Mouse (Mus musculus): Measurements from ENCODE around the gene Slitrk6.

The Slitrk6 gene

DNA sequence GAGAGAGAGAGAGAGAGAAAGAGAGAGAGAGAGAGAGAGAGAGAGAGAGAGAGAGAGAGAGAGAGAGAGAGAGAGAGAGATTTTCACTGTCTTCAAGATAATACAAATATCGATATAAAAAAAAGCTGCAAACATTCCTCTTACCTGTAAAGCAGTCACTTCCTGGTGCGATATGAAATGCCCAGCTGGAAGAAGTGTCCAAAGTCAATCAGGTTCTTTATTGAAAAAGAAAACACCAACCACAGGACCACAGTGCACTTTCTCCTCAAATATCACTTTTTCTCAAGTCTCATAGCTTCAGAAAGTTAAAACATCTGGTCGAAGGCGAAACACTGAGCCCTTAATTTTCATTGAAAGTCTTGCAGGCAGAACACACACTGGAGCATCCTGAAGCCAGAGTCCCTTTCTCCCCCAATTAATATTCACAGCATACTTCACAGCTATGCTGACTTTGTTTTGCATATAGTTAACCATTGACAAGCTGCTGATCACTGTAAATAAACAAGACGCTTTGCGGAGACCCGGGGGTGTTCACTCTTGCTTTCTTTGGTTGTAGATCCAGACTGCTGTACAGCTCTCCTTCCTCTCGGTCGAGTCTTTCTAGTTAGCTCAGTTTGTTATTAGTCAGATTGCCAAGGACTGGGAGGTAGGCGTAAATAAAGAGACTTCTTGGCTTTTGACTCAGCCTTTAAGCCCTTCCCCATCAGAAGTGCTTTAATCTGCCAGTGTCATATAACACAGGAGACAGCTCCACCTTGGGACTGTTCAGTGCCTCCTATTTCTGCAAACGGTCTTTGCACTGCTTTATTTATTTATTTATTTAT is at the start of gene Slitrk6:
Gene Slitrk6, minus strand, starts transcription at position 666 of the 824 bp plus-strand sequence.
- peak; percentile 54 for DNase-seq (ENCODE audit: low spot score)

DNA sequence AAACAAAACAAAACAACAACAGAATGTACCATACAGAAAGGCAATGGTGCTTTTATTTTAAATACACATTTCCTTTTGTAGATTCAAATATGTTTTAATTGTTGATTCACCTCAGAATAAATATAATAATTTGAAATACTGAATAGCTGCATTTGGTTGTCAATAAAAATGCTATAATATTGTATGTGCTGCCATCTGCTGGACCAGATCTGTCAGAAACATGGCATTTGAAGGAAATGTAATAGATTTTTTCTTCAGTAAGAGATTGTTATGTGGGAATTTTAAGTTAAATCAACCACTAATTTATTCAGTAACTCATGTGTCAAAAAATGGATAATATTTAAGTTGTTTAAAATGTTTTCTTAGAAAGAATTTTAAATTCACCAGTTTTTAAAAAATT is 22.6 kb upstream of the Slitrk6 start:
- DNase-seq (ENCODE audit: low spot score): peak; percentile 12

DNA sequence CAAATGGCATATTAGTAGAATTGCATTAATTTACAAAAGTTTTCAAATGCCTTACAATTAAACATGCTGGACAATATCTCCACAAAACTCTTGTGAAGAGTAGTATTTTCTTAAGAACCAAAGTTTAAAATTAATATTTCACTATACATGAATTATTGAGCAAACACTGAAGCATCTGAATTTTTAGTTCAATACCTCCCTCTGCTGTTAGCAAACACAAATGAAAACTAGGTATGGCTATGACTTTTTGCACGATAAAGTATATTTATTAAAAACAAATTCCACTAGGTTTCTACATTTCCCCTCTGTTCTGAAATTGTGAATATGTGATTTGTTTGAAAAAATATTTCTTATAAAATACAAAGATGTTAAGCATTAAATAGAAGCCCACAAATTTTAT is 15.7 kb upstream of the Slitrk6 start:
- DNase-seq (ENCODE audit: low spot score): no peak

DNA sequence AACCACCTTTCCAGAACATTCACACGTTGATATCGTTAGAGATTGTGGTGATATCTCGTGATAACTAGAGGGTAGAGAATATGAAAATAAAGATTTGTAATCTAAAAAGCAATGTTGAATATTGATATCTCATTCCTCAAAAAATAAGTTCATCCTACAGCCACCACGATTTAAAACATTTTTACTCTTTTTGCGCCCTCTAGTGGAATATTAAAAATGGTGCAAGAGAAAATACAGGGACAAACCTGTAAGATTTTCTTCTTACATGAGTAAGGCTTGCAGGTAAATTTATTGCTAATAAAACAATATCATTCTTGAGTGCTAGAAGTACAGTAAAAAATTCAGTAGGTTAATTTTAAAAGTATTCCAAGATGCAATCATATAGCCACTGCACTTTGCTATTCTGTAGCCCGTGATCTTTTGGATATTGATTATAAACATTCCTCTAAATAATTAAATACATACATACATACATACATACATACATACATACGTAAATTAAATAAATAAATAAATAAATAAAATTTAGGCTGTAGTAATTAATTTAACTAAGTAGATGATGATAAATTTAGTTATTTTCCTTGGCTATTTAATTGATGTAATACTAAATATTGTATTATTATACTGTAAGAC is 7.8 kb upstream of the Slitrk6 start:
- no peak for DNase-seq (ENCODE audit: low spot score)

DNA sequence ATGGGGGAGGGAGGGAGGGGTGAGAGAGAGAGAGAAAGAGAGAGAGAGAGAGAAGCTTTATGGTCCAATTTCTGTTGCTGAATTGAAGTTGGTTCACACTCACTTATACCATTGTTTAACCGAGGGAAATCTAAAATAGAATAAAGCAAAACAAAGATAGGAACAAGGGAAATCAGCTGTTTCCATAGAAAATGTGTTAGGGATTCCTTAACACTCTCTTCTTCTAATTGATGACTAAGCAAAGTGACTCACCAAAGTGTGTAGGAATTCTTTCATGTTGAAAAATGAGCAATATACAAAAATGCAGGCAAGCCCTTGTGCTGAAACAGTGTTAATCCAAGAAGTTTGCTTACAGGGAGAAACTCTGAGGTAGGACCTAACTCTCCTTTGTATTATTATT is 6.0 kb upstream of the Slitrk6 start:
- DNase-seq (ENCODE audit: low spot score): no peak

DNA sequence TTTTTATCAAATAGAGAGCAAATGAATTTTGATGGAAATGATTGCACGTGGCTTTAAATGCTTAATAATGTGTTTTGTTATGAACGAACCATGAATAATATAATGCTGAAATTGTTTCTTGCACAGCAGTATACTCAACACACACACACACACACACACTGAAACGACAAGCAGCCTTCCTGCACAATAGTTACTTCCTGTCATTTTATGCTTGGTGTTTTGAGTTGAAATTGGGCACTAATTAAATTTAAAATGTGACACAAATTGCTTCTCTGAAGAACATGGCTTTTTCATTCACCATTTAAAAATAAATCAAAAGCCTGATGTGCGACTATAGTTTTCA is 330 bp upstream of the Slitrk6 start:
- DNase-seq (ENCODE audit: low spot score): no peak

DNA sequence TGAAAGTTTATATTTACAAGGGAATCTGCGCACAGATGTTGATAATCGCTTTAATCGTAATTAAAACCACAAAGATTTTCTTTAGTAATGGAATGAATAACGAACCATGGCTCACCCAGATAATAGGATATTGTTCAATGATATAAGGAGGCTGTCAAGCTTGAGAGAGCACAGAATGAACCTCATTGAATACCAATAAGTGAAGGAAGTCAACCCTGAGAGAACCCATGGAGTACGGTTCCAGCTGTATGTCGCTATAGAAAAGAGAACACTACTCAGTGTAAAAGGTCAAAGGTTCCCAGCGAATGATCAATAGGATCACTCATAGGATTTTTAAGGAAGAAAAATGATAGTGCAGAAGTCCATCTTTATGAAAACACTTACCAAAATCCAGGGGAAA is 15.1 kb downstream of the Slitrk6 start:
- DNase-seq (ENCODE audit: low spot score): peak; percentile 67

DNA sequence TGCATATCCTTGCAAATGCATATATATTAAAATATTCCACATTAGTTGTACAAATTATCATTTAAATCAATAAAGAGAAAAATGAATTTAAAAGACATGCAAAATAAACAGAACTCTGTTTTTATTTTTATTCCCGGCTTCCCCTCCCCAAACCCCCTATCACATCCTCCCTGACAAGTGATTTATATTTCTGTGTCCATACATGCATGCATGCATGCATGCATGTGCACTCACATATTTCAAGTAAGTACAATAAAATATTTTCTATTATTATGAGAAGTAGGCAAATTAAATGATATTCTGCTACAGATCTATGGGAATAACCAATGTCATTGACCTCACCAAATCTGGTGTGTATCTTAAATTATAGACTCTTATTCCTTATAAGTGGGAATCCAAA is 15.6 kb downstream of the Slitrk6 start:
- no peak for DNase-seq (ENCODE audit: low spot score)

DNA sequence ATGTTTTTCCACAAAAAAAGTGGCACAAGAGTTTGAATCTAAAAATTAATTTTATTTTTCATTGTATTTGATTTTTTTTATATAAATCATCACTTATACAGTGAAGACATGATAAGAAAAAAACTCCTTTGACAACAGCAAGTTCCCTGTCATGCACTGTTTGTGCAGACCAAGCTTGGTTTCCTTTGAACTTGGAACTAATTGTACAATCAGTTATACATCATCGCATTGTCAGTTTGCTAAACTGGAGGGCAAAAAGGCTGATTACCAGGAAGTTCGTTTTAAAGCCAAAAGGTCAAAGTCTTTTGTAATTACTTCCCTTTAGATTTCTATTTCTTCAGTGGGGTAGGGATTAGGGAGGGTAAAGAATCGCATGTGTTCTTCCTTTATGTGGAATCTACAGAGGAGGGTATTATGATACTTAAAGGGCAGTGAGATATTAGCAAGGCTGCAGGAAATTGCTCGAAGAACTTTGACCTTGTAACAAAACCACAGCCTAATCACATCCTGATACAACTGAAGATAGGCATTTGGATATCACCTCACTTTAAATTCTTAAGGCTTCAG is 26.5 kb downstream of the Slitrk6 start:
- peak; percentile 31 for DNase-seq (ENCODE audit: low spot score)

DNA sequence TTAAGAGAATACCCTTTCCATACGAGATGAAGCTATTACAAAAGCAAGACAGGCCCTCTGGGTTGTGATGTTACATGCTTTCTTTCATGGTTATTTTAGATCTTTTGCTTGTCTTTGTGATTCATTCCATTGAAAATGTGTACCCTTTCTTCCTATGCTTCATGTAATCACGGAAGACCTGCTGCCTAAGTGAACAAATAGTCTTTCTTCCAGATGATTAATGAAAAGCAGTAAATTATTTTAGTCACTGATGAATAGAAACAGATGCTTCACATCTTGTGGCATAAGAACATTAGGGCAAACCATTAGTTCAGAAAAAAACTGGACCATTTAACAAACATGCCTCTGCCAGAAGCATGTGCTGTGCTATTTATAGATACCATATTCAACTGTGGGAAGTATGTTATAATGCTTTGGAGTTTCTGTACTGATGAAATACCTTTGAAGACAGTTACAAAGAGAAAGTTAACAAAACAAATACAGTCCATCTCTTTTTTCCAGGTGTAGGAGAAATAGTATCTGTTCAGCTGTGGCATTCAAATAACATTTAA is 30.8 kb downstream of the Slitrk6 start:
- DNase-seq (ENCODE audit: low spot score): peak; percentile 17
